Mouse (Mus musculus) left cerebral cortex, adult 11 months (tissue): ENCODE measurements around the gene Xpo6.

ENCODE experiments used
- DNase-seq: peaks from one replicate; pipeline ENCODE4 v3.0.0; 2022; ENCODE audit warnings: low spot score

Gene Xpo6

DNA sequence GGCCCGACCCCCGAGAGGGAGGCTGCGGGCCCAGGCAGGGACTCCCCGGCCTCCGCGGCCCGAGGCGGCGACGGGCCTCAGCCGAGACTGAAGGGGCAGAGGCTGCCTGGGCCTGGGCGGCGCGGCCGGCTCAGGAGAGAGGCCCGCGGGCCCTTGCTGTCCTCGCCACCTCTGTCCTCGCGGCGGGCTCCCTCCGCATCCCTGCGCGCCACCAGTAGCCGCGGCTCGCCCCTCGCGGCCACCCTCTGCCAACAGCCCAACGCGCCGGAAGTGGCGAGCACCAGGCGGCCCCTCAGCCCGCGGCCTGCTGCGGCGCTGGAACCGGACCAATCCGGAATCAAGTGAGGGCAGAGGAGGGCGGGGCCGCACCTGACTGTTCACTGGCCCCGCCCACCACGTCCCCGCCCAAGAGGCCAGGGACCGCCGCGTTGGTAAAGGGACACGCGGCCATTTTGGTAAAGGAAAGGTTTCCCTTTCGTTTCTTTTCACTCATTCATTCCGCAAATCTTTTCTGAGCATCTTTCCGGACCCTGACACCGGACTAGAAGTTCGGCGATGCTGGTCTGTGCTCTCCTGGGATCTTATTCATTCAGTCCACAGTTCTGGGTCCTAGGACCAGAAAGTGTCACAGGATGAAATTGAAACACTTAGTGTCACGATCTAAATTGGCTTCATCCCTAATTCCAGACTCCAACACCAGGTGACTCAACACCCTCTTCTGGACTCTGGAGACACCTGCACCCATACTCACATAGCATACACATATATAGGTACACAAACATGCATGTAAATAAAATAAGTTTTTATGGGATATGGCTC lies at the start of gene Xpo6:
Xpo6 (minus strand) TSS at position 324 of the 819 bp plus-strand sequence.
- DNase-seq = peak; percentile 88

GRCm38 (mm10) chr7:126249986-126250385 lies 49.7 kb upstream of the Xpo6 start:
- DNase-seq = no peak

GRCm38 (mm10) chr7:126249146-126249545 lies 48.8 kb upstream of the Xpo6 start:
- DNase-seq = no peak

DNA sequence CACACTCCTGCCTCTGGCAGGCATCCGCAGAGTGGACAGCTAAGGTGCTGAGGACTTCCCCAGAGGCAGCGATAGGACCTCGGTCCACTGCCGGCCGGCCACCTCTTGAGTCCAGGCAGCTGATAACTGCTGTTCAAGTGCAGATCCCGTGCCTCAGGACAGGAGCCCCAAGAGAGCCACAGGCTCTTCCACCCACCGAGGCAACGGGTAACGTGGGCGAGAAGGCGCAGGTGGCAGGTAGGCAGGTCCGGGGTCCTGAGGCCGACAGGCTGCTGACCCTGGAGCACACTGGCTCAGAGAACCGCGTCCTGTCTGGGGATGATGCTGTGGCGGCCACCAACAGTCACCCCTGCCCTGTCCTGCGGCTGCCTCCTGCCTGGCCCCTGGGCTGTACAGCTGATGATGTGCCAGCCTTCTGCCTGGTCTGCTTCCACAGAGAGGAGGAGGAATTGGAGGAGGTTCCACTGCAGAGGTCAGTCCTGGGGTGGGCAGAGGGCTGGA lies 48.4 kb upstream of the Xpo6 start:
- DNase-seq = no peak

GRCm38 (mm10) chr7:126248088-126248487 lies 47.8 kb upstream of the Xpo6 start:
- DNase-seq = no peak

GRCm38 (mm10) chr7:126244168-126244750 lies 44.0 kb upstream of the Xpo6 start:
- no peak for DNase-seq

GRCm38 (mm10) chr7:126240814-126241360 lies 40.6 kb upstream of the Xpo6 start:
- DNase-seq = no peak

DNA sequence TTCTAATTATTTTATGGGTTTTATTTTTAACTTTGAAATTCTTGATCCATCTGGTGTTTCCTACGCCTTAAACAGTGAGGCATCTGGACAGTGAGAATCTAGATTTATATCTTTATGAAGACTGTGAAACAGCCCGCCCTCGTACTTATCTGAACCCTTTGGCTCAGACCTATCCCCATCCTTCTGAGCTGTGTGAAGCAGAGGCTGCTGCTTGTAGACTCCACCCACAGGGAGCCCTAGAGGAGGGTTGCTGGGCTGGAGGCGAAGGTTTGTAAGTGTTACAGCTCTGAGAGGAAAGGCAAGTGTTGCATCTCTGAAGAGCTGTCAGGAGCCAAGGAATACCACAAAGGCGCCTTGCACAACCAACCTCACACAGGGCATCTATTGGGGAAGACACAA lies 36.5 kb upstream of the Xpo6 start:
- peak; percentile 57 for DNase-seq

- DNase-seq = peak; percentile 47
These were observed 35.9 kb upstream of the Xpo6 start for GRCm38 (mm10) chr7:126236083-126236793.

DNA sequence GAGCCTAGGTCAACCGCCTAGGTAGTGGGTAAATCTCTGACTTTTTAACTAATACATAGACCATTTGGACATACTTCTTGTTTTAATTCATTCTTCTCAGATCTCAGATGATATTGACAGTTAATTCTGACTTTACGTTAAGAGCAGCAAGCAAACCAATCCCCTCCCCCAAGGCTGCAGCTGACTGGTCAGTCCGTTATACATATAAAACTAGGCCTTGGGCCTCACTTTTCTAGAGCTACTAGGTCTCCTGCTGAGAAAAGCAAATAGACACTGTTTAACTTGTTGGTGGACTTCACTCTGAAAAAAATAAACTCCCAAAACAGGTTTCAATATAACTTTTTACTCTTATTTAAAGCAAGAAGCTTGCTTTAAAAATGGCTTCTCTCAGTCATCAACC lies 34.3 kb upstream of the Xpo6 start:
- no peak for DNase-seq

DNA sequence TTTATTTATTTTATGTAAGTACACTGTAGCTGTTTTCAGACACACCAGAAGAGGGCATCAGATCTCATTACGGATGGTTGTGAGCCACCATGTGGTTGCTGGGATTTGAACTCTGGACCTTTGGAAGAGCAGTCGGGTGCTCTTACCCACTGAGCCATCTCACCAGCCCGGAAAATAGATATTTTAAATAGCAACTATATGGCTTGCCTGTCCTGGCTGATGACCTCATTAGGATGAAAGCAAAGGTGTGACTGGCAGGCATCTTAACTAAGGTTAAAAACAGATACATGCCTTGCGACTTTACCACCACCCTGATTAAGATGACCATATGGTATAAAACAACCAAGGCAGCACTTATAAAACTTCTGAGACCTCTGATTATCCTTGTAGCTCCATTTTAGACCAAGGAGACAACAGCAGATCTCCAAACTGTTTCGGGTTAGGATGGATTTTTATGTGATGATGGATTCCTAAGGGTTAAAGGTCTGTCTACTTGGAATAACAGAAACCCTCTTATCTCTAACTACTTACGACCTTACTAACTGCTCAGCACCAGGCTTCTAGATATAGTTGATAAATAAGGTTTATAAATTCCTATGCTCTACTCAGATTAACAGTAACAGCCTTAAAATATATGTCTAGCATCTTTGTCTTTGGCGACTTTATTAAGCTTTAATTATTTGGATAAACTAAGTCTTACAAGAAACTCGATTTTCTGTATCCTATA lies 32.2 kb upstream of the Xpo6 start:
- DNase-seq = no peak

GRCm38 (mm10) chr7:126230357-126231148 lies 30.3 kb upstream of the Xpo6 start:
- no peak for DNase-seq

- DNase-seq = no peak
These were observed 25.8 kb upstream of the Xpo6 start for GRCm38 (mm10) chr7:126226136-126226535.

GRCm38 (mm10) chr7:126222753-126223152 lies 22.5 kb upstream of the Xpo6 start:
- no peak for DNase-seq

GRCm38 (mm10) chr7:126220611-126221010 lies 20.3 kb upstream of the Xpo6 start:
- DNase-seq = no peak

DNA sequence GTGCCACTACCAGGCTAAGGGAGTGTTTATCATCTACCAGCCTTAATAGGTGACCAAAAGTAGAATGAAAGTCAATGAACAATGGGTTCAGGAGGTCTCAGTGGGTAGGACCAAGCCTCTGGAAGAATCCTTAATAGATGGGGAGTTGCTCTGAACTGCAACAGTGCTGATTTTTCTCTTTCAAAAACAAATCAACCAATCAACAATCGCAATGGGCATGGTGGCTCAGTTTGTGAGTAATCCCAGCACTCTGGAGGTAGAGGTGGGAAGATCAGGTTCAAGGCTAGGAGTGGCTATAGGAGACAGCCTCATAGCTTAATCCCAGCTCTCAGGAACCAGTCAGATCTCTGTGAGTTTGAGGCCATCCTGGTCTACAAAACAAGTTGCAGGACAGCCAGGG lies 18.0 kb upstream of the Xpo6 start:
- no peak for DNase-seq

- DNase-seq = no peak
These were observed 16.6 kb upstream of the Xpo6 start for GRCm38 (mm10) chr7:126216867-126217266.

DNA sequence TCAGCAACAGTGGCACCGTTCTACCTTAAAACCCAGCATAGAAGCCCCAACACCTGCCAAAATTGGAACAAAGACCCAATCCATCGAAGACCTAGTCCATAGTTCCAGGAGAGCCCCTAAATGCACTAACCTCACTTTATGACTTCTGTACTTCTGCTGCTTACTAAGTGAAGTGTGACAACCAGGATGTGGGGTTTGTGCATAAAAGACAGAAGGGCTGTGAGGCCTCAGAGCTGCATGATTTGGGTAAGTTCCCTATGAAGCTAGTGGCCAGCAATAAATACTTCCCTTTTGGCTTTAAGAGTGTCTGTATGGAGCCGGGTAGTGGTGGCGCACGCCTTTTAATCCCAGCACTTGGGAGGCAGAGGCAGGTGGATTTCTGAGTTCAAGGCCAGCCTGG lies 10.6 kb upstream of the Xpo6 start:
- no peak for DNase-seq

- no peak for DNase-seq
These were observed 670 bp upstream of the Xpo6 start for GRCm38 (mm10) chr7:126200997-126201345.

DNA sequence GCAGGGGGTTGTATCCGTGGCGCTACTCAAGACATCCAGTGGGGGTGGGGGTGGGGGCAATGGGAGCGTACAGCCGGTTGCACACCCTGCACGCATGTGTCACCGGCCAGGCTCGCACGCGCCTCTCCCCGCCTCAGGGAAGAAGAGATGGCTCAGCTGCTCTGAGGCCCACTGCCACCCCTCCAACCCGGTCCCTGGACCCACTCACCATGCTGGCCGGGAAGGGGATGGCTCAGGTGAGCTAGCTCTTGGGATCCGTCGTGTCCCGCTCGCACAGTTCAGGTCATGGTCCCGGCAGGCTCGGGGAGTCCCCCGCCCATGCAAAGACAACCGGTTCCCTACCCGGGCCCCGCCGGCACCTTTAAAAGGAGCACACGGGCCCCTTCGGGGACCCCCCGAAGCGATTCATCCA lies 604 bp downstream of the Xpo6 start:
- no peak for DNase-seq

- DNase-seq = no peak
These were observed 1.4 kb downstream of the Xpo6 start for GRCm38 (mm10) chr7:126198926-126199325.
